Mouse (Mus musculus): ENCODE results near the gene D430019H16Rik. TPM values are rescaled to one million over a fixed set of nuclear protein-coding genes. Genes with fewer than 3 reads are reported as not detected.

D430019H16Rik gene
- 1 to 10 TPM; 6.4 to 6.7 TPM for total RNA-seq (2021)
- long read RNA-seq, experiment 1 = 0 reads
- long read RNA-seq, experiment 2 = 0 reads

- DNase-seq (ENCODE audit: low spot score in 2 of 2) = peak; percentile 81 to 86
These were observed at the start of gene D430019H16Rik for GRCm38 (mm10) chr12:105453670-105454257. Gene D430019H16Rik (plus strand): TSS chr12:105453856.

GRCm38 (mm10) chr12:105406008-105406407 is 47.6 kb upstream of the D430019H16Rik start:
- no peak for DNase-seq (ENCODE audit: low spot score in 2 of 2)

GRCm38 (mm10) chr12:105413909-105414308 is 39.7 kb upstream of the D430019H16Rik start:
- no peak for DNase-seq (ENCODE audit: low spot score in 2 of 2)

- DNase-seq (ENCODE audit: low spot score in 2 of 2) = no peak
These were observed 33.2 kb upstream of the D430019H16Rik start for GRCm38 (mm10) chr12:105420476-105420875.

- no peak for DNase-seq (ENCODE audit: low spot score in 2 of 2)
These were observed 27.1 kb upstream of the D430019H16Rik start for GRCm38 (mm10) chr12:105426541-105426940.

GRCm38 (mm10) chr12:105427039-105427757 is 26.5 kb upstream of the D430019H16Rik start:
- DNase-seq (ENCODE audit: low spot score in 2 of 2) = peak; percentile 31 to 76

GRCm38 (mm10) chr12:105431872-105432271 is 21.8 kb upstream of the D430019H16Rik start:
- DNase-seq (ENCODE audit: low spot score in 2 of 2) = no peak

- DNase-seq (ENCODE audit: low spot score in 2 of 2) = no peak
These were observed 20.8 kb upstream of the D430019H16Rik start for GRCm38 (mm10) chr12:105432807-105433206.

GRCm38 (mm10) chr12:105438259-105438658 is 15.4 kb upstream of the D430019H16Rik start:
- DNase-seq (ENCODE audit: low spot score in 2 of 2) = no peak

- DNase-seq (ENCODE audit: low spot score in 2 of 2) = no peak
These were observed 13.7 kb upstream of the D430019H16Rik start for GRCm38 (mm10) chr12:105439976-105440375.

- no peak for DNase-seq (ENCODE audit: low spot score in 2 of 2)
These were observed 10.1 kb upstream of the D430019H16Rik start for GRCm38 (mm10) chr12:105443569-105443968.

- DNase-seq (ENCODE audit: low spot score in 2 of 2) = no peak
These were observed 7.9 kb upstream of the D430019H16Rik start for GRCm38 (mm10) chr12:105445767-105446166.

GRCm38 (mm10) chr12:105449239-105449638 is 4.4 kb upstream of the D430019H16Rik start:
- DNase-seq (ENCODE audit: low spot score in 2 of 2) = no peak

- no peak for DNase-seq (ENCODE audit: low spot score in 2 of 2)
These were observed 804 bp downstream of the D430019H16Rik start for GRCm38 (mm10) chr12:105454258-105455062.

GRCm38 (mm10) chr12:105455063-105455559 is 1.5 kb downstream of the D430019H16Rik start:
- DNase-seq (ENCODE audit: low spot score in 2 of 2) = no peak

GRCm38 (mm10) chr12:105458791-105459190 is 5.1 kb downstream of the D430019H16Rik start:
- DNase-seq (ENCODE audit: low spot score in 2 of 2) = no peak

- no peak for DNase-seq (ENCODE audit: low spot score in 2 of 2)
These were observed 7.4 kb downstream of the D430019H16Rik start for GRCm38 (mm10) chr12:105461066-105461465.

GRCm38 (mm10) chr12:105469026-105469425 is 15.4 kb downstream of the D430019H16Rik start:
- DNase-seq (ENCODE audit: low spot score in 2 of 2) = no peak

- no peak for DNase-seq (ENCODE audit: low spot score in 2 of 2)
These were observed 21.7 kb downstream of the D430019H16Rik start for GRCm38 (mm10) chr12:105475230-105475911.

- DNase-seq (ENCODE audit: low spot score in 2 of 2) = peak; percentile 50 to 58
These were observed 22.8 kb downstream of the D430019H16Rik start for GRCm38 (mm10) chr12:105476453-105476852.

- no peak for DNase-seq (ENCODE audit: low spot score in 2 of 2)
These were observed 23.3 kb downstream of the D430019H16Rik start for GRCm38 (mm10) chr12:105476993-105477392.

All from gastrocnemius, postnatal 4 days (tissue).